Mouse (Mus musculus) cerebellum, postnatal 10 days (tissue): ENCODE results near the gene Ulk4.
"Not testable (repeated sequence)": the region's sequence is repeated elsewhere in the genome, so short reads cannot be mapped to it uniquely, and the experiment has no call there.

Experiments used
- DNase-seq, 2 experiments: peaks; one replicate each; pipeline ENCODE4 v3.0.0; 2021; ENCODE audit warnings: mixed read lengths in 2 of 2

Ulk4 gene

DNA sequence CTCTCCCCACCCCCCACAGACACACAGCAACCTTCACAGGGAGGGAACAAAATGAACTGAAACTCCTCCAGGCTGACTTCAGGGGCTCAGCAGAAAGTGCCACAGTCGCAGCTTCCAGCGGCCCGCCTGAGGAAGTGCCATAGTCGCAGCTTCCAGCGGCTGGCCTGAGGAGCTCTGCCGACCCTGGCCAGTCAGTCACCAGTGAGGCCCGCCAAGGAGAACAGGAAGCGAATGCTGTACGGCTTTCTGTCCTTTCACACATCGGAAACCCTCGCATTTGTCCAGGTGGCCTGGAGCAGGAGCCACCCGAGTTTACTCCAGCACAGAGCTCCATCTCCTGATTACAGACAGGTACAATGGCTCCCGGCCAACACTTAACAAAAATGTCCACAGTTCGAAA, 27.2 kb downstream of the Ulk4 start:
- no peak for DNase-seq

DNA sequence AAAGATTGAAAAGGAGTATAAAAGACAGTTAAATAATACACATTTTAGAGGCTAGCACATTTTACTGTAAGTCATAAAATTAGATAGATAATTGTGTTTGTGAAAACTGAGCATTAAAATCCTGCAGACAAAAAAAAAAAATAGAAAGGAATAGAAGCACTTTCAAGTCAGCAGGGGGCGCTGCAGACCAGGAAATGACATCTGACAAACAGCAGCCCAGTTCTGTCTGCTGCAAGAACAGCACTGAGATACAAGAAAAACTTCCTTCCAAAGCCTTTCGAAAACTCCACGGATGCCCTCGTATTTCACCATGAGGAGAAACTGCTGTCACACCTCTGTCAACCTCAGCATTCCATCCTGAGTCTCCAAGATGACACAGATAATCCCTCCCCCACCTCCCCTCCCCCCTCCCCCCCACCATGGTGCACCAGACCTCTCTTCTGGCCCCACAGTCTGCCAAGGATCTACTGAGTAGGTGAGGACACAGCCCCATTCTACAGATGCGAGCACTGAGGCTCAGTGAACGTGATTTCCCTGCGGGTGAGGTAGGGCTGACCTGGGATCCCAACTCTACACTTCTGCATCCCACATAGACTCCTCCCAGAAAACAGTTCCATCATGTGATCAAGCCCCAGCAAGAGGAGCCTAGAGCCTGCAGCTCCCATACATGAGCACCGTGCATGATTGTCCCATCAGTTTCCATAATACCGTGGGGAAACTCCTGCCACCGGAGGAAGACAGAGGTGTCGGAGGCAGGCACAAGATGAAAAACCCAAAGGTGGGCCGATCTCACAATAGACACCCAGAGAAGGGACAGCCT, 28.8 kb downstream of the Ulk4 start:
- peak; percentile 91 to 93 for DNase-seq

DNA sequence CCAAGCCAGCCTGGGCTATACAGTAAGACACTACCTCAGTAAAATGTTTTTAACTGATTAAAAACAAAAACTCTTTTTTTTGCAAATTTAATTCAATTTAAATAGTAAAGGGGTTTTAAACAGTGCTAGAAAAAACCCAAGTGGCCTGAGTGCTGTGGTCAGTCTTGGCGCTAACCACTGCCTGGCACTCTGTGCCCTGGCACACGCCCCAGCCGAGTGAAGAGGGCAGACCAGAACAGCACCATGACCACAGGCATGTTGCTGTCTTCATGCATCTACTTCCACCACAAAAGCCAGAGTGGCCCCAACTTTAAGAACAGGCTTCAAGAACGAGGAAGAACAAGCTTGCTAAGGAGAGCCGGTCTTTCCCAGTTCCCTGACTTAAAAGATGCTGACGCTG, 29.9 kb downstream of the Ulk4 start:
- no peak for DNase-seq

DNA sequence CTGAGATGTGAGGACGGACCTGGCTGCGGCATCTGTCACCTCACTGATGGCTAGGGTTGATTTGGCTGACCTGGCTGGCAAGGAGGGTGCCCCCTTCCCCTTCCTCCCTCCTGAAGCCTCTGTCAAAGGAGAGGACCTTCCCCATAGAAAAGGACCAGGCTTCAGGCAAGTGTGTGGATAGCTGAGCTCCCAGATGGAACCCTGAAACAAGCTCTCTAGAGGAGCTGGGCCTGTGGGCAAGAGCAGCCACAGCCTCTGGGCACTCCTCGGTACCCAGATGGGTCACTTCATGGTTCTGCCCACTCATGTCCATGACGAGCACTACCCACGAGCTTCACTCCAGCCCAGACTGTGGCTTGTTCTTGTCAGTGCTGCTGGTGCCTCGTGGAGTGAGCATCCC, 34.7 kb downstream of the Ulk4 start:
- no peak for DNase-seq

DNA sequence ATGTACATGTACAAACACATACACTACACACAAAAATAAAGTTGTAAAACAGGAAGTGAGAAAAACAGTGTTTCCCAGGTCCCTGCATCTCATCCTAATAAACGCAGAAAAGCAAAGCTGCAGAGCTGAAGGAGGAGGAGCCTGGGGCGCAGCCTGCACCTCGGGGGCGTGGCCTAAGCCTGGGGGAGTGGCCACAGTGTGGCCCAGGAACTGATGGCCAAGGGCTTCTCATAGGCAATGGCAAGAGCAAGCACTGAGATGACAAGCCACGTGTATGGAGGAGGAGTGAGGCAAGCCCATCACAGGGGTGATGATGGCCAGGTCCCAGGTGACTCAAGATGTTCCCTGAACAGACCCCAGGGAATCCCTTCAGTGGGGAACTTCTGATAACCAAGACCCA, 35.2 kb downstream of the Ulk4 start:
- DNase-seq: peak; percentile 20 to 32

DNA sequence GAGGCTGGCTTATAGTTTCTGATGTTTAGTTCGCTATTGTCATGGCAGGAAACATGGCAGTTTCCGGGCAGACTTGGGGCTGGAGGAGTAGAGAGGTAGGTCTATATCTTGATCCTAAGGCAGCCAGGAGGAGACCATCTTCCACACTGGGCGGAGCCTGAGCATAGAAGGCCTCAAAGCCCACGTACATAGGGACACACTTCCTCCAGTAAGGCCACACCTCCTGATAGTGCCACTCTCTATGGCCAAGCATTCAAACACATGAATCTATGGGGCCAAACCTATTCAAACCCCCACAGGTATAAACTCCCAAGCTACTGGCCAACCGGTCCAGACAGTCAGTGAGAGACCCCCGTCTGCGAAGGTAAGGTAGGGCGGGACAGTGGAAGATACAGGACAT, 35.6 kb downstream of the Ulk4 start:
- peak in 1 of 2 experiments; percentile 0 for DNase-seq

DNA sequence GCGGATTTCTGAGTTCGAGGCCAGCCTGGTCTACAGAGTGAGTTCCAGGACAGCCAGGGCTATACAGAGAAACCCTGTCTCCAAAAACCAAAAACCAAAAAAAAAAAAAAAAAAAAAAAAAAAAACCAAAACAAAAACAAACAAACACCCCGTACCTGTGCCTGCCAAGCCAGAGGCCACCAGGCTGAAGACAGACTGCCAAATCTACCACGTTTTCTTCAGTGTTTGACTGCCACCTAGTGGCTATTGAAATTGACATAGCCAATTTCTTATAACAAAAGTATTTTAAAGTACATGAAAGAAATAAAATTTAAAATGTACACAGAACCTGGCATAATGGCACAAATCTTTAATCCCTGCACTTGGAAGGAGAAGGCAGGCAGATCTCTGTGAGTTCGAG, 36.8 kb downstream of the Ulk4 start:
- DNase-seq: peak; percentile 75 to 85

DNA sequence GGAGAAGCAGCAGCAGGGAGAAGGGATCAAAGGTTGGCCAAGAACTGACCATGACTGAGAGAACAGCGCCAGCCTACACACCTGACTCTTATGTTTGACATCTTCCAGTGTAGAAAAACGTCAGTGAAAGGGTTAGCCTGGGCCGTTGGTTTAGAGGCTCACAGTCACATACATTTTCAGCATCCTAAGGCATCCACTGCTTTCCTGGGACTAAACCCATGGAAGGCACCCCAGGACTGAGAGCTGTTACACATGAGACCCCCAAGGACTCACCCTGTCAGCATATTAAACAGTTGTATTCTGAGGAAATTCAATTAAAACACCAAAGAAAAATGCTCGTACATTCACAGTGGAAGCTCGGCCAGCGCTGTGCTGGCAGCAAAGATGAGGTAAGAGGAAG, 37.4 kb downstream of the Ulk4 start:
- DNase-seq: peak in 1 of 2 experiments; percentile 1

DNA sequence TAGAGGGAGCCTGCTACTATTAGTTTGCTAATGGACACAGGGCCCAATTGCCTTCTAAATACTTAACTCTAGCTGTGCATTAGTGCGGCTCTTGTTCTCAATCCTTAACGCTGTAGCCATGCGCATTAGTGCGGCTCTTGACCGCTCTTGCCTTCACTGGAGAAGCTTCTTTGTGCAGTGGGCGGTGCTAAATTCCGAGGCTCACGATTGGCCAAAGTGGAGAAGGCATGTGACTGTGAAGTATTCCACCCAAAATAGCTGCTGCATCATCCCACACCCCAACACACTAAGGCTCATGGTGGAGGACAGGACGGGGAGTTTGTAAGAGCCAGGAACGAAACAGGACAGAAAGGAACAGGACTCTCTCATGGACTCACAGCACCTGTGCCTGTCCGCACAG, 58.4 kb downstream of the Ulk4 start:
- no peak for DNase-seq

DNA sequence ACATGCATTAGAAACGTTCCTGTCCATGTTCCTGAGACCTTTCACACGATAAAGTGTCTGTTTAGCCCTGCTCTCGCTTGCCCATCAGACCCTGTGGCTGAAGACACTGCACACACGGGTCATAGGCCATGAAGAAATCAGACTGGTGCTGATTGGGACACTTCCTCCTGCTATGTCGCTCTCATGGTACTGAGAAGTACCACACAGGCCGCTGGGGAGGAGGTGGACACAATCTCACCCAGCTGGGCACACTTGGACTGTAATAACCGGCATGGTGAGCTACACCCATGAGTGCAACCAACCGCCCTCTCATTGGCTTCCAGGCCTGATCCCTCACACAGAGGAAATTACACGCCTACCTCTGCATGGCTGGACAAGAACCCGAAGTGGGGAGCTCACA, 58.8 kb downstream of the Ulk4 start:
- no peak for DNase-seq

DNA sequence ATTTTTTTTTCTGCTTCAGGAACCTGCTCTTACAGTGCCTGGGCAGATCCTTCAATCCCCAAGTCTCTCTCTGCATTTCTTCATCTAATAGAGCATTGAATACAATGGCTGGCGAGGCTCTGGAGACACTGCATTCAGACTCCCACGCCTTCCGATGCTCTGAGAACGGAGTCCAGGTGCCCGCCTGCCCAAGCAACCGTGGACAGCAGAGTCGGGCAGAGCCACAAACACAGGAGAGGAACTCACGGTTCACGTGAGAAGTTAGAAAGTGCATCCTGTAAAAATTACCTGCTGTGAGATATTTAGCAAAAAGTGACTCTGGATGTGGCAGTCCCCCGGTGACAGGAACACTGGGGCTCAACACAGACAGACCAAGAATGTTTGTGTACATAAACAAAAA, 59.3 kb downstream of the Ulk4 start:
- DNase-seq: no peak

DNA sequence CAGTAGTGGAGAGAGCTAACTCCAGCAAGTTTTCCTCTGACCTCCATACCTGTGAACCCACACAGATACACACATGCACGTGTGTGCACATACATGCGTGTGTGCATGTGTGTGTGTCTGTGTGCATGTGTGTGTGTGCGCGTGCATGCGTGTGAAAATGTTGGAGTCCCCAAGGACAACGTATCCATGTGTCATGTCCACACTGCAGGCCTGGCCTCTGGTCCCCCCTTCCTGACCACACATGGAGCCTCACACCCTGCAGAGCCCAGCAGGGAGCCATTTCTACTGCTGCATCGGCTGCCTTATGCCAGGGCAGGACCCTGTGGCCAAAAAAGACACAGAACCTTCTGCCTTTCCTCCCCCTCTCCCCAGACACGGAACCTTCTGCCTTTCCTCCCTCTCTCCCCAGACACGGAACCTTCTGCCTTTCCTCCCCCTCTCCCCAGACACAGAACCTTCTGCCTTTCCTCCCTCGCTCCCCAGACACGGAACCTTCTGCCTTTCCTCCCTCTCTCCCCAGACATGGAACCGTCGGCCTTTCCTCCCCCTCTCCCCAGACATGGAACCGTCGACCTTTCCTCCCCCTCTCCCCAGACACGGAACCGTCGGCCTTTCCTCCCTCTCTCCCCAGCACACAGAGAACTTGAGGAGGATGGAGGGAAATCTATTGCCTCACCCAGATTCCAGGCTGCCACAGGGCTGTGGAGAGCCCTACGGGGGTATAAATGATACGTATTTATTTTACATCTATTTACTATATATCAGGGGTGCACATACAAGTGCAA, 60.3 kb downstream of the Ulk4 start:
- DNase-seq: no peak

DNA sequence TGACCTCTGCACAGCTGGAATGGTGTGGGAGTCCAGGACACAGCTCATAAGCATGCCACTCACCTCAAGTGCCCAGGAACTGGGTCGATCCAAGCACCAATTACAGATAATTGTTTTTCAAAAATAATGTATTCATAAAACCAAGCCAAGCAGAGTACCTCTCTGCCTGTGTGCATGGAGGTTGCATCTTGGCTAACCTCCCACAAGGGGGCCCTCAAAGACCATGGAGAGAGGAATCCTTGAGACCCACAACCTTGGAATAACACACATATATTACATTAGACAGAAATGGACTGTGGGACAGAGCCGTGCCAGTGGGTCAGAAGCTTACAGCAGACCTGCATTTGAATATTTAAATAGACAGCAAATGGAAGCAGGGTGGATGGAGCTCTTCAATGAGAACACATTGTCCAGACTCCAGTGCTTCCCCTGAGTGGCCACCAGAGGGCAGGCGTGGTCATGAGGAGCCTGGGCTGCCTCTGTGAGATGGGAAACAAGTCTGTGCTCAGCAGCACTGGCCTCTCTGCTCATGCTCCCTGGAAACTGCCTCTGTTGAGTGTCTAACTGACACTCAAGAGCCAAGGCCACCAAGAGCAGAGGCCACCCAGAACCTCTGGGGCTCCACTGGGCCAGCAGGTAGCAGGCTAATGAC, 61.5 kb downstream of the Ulk4 start:
- DNase-seq: peak; percentile 86 to 89

DNA sequence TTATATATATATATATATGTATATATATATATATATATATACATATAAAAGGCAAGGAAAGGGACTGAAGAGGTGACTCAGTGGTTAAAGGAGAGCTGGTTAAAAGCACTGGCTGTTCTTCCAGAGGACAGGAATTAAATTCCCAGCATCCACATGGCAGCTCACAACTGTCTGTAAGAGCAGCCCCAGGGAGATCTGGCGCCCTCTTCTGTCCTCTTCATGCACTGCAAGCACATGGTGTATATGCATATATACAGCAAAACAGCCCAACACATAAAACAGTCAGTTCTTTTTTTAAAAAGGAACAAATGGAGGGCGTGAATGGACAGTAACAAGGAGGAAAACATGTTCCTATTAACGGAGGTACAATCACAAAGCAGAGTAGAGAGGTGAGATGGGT, 64.7 kb downstream of the Ulk4 start:
- DNase-seq: peak in 1 of 2 experiments; percentile 11

DNA sequence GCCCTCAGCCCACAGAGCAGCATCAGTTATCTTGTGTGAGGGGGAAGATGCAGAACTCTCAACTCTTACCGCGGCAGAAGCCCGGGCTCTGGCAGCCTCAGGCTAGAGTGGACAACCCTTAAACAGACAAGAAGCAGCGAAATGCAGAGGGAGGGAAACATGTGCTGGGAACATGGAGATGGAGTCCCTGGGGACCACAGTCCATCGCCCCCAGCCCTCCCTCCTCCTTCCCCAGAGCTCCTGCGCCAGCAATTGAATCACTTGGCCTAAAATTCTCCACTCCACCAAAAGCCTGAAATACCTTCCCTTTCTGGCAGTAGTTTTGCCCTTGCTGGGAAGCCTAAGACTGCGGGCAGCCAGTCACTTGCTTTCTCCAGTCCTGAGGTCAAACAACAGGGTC, 72.0 kb downstream of the Ulk4 start:
- no peak for DNase-seq

DNA sequence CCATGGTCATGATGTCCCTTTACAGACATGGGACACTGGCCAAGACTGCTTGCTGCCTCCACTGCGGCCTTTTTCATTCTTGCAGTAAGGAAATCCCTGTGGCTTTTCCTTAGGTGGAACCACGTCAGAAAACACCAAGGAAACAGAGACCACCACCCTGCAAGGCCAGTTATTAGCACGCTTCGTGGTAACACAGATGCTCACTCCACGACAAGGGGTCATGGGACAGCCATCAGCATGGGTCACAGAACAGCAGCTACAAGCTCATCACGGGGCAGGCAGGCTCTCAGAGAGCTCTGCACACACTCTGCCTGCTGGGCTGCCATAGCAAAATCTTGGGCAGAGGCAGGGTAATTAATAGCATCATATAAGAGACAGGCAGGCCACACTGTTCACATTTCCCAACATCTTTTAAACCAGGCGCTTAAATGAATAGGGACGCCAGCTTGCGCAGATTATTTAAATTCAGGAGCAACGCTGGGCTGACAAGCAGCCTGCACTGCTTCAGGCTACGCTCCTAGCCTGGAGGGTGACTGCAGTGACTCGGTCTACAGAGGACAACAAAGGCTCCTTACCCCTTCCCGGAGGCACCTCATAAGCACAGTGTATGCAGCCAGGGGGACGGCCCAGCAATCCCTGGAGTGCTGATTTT, 72.7 kb downstream of the Ulk4 start:
- no peak for DNase-seq

DNA sequence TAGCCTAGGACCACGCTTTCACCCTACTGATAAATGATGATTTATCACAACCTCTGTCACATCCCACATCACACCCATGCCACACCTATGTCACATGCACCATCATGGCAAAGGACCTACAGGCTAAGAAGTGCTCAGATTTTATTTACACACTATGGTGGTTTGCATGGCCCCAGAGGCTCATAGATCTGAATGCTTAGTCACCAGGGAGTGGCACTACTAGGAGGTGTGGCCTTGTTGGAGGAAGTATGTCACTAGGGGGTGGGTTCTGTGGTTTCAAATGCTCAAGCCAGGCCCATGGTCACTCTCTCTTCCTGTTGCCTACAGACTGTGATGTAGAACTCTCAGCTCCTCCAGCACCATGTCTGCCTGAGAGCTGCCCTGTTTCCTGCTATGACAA, 73.3 kb downstream of the Ulk4 start:
- no peak for DNase-seq

DNA sequence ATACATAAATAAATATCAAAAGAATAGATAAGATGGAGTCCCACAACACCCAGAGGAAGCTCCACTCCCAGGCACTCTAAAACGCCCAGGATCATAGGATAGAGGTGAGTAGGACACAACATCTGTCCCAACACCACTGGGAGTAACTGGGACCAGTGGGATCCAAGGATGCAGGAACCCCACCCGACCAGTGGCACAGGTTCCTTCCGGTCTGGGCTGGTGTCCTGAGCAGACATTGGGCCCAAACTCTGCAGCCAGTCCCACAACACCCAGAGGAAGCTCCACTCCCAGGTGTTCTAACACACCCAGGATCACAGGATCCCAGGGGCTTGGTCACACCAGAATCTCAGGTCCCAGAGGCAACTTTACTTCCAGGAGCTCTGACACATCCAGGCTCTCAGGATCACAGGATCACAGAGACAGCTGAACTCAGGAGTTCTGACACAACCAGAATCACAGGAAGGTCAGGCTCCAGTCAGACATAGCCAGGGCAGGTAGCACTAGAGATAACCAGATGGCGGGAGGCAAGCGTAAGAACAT, 77.8 kb downstream of the Ulk4 start:
- not testable (repeated sequence) for DNase-seq

DNA sequence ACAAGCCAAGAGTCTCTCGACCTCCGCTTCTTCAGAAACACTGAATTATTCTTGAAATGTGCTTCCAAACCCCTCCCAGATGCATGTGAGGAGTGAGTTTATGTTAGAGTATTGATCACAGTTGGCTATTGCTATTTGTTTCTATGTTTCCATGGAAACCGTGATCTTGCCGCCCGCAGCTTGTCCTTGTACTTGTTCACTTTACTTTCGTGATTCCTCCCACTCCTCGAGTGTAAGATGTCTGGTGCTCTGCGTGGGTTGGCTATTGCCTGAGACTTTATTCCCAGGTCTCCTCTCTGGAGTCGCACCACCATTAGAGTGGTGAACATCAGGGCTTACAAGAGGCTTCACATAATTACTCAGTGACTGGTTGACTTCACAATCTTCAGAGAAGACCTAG, 80.5 kb downstream of the Ulk4 start:
- no peak for DNase-seq

DNA sequence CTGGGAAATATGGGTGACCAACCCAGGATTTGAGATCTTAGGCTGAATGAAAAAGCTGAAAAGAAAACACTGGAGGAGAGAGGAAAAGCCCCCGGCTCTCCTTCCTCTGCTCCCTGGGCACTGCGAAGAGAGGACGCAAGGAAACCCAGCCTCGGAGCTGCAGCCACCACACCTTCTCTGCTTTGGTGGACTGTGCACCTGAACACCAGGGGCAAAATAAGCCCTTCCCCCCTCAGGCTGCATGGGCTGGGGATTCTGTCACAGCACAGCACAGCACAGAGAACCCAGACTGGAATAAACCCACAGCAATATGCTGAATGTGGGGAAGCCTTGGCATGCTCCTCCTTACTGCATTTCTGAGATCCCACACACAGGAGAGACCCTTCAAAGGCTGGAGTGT, 81.9 kb downstream of the Ulk4 start:
- no peak for DNase-seq

DNA sequence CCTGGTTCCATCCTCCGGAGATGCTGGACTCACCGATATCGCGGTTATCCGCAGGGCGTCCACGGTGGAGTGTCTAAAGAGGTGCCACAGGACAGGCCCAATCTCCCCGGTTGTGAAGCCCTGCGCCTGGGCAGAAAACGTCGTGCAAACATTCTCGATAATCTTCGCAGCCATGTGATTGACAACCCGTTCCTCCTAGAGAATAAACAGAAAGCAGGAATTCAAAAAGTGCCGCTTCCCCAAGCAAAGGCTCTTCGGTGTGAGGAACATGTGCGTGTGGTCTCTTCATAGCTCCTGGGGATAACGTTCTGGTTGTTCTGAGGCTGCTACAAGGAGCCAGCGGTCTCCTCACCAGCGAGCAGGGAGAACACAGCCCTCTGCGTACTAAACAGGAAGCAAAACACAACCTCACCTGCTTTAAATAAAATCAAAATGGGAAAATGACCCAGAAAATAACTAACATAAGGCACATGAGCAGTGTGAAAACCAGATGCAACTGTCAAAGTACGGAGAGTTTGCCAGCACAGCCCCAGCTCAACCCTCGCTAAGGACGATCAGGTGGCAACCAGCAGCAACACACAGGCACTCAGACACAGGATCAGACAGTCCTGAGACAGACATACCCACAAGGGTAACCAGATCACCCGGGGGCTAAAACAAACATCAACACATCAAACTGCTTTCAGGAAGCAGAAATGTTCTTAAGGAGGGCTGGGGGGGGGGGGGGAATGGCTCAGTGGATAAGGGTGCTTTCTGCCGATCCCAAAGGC, 84.2 kb downstream of the Ulk4 start:
- no peak for DNase-seq

DNA sequence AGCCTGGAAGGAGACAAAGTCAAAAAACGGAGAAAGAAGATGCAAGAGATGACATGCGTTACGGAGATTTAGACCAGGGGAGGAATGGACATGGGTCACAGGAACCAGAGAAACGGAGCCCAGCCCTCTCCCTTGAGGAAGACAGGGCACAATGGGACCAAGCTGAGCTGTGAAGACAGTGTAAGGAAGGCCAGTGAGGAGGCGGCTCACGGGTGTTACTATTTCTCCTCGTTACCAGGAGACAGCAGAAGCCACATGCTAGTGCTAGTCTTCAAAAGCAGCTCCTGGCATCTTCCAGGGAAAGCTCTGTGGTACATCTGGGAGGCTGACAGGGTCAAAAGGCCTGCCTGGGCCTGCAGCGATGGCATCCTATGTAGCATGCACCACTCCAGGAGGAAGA, 89.2 kb downstream of the Ulk4 start:
- DNase-seq: no peak
